Mouse (Mus musculus): ENCODE results near the gene Ppp1r35. TPM values are rescaled to one million over a fixed set of nuclear protein-coding genes. Genes with fewer than 3 reads are reported as not detected.

The Ppp1r35 gene
- polyA plus RNA-seq (2011; ENCODE audit: insufficient read depth, insufficient read length, low replicate concordance, missing spikeins), result 52.6 and 130 TPM in 2 replicates

DNA sequence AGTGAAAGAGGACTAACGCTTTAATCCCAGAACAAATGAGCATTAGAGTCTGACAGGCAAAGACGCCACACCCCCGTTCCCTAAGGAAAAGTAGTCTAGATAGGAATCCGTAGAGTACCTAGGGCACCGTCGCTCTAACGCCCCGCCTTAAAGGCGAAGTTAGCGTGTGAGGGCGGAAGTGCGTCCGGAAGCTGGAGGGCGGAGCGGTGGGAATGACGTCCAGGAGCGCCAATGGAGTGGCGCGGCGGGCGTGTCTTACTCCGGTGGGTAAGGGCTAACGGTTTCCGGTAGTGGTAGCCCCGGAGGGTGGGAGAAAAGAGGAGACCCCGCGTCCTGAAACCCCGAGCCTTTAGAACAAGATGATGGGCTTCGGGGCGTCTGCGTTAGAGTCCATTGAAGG, at the start of gene Ppp1r35:
TSS of gene Ppp1r35 (plus strand) at position 215 of the 400 bp plus-strand sequence.
- peak within 1 kb of the TSS; percentile 91 for H3K27ac ChIP-seq (ENCODE audit: control insufficient read depth, insufficient read depth, low read depth, low read length, poor library complexity)
- peak; percentile 56; the same call in 1 of the 2 replicates for TF ChIP-seq POLR2A (IDR thresholded peaks at IDR 0.05; ENCODE audit: borderline replicate concordance, control insufficient read depth, low read depth, low read length)
- TF ChIP-seq CTCF (IDR thresholded peaks at IDR 0.05; ENCODE audit: control insufficient read depth, insufficient read depth, low read length), result no peak
- under 1% methylated on average over 31 of the region's 31 CpGs for WGBS
- H3K4me1 ChIP-seq (ENCODE audit: control insufficient read depth, insufficient read depth, low read length), result peaks cover 3% of the 10 kb centered on the region; the same call in 1 of the 2 replicates
- peak within 1 kb of the TSS; percentile 79 for H3K4me3 ChIP-seq (replicated peaks; ENCODE audit: control insufficient read depth, low read depth, low read length)

GRCm38 (mm10) chr5:137733638-137734288, 44.9 kb upstream of the Ppp1r35 start:
- Histone ChIP-seq H3K4me1 (ENCODE audit: control insufficient read depth, insufficient read depth, low read length) (no peaks in the 10 kb centered on the region), H3K27ac (ENCODE audit: control insufficient read depth, insufficient read depth, low read depth, low read length, poor library complexity) (no peak overlapping the region), H3K4me3 (replicated peaks; ENCODE audit: control insufficient read depth, low read depth, low read length) (no peak overlapping the region)
- 87% methylated on average over 12 of the region's 12 CpGs for WGBS
- TF ChIP-seq POLR2A (IDR thresholded peaks at IDR 0.05; ENCODE audit: borderline replicate concordance, control insufficient read depth, low read depth, low read length) (no peak), CTCF (IDR thresholded peaks at IDR 0.05; ENCODE audit: control insufficient read depth, insufficient read depth, low read length) (no peak)

DNA sequence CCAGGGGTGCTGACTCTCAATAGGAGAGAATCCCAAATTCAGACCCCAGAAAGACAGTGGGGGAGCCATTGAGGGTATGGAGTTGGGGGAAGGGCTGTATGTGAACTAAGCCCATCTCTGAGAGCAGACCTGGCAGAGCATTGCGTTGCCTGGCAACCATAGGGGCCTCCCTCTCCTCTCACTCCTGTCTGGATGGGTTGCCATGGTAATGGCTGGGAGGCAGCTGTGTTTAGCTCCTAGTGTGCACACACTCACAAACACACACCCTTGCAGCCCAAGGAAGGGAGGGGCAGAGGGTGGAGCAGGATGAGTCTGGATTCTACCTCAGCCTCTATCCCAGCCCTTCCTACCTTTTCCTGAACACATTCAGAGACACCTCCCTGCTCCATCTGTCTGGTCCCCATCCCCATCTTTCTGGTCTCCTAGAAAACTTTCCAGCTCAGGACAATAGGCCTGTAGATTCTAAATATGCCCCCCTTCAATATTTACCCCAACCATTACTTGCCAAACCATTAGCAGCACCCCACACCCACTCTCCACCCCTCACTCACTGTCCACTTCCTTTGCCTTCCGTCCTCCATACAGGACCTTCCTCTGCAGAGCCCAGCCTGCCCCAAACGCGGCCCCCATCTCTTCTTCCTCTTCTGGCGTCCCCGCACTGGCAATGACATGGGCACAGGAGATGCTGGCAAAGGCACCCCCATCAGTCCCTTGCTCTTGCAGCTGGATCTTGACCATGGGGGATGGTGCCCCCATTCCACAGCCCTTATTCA, 44.2 kb upstream of the Ppp1r35 start:
- TF ChIP-seq CTCF (IDR thresholded peaks at IDR 0.05; ENCODE audit: control insufficient read depth, insufficient read depth, low read length) (no peak), POLR2A (IDR thresholded peaks at IDR 0.05; ENCODE audit: borderline replicate concordance, control insufficient read depth, low read depth, low read length) (no peak)
- 31% methylated on average over 6 of the region's 6 CpGs for WGBS
- H3K4me3 ChIP-seq (replicated peaks; ENCODE audit: control insufficient read depth, low read depth, low read length), result no peak overlapping the region
- no peak overlapping the region for H3K27ac ChIP-seq (ENCODE audit: control insufficient read depth, insufficient read depth, low read depth, low read length, poor library complexity)
- H3K4me1 ChIP-seq (ENCODE audit: control insufficient read depth, insufficient read depth, low read length), result no peaks in the 10 kb centered on the region

DNA sequence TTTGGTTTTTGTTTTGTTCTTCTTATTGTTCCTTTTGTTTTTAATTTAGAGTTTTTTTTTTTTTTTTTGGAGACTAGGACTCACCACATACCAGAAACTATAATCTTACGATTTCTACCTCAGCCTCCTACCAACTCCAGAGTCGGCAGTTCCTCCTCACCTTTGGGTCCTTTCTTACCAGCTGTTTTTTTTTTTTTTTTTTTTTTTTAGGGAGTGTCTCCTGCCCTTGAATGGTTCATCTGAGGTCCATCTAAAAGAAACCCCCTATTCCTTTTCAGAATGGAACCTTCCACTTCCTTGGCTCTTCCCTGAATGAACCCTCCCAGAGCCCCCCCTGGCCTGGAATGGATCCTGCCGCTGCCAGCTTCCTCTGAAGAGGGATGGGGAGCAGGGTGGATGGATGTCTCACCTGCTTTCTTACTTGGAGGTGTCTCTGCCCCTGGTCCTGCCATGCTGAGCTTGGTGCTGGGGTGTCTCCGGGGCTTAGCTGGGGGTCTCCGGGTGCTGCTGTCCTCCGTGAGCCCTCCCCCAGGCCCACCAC, 41.2 kb upstream of the Ppp1r35 start:
- 80% methylated on average over 6 of the region's 6 CpGs for WGBS
- no peak overlapping the region for H3K4me3 ChIP-seq (replicated peaks; ENCODE audit: control insufficient read depth, low read depth, low read length)
- TF ChIP-seq POLR2A (IDR thresholded peaks at IDR 0.05; ENCODE audit: borderline replicate concordance, control insufficient read depth, low read depth, low read length) (no peak), CTCF (IDR thresholded peaks at IDR 0.05; ENCODE audit: control insufficient read depth, insufficient read depth, low read length) (no peak)
- no peaks in the 10 kb centered on the region; the same call in 1 of the 2 replicates for H3K4me1 ChIP-seq (ENCODE audit: control insufficient read depth, insufficient read depth, low read length)
- H3K27ac ChIP-seq (ENCODE audit: control insufficient read depth, insufficient read depth, low read depth, low read length, poor library complexity), result no peak overlapping the region

DNA sequence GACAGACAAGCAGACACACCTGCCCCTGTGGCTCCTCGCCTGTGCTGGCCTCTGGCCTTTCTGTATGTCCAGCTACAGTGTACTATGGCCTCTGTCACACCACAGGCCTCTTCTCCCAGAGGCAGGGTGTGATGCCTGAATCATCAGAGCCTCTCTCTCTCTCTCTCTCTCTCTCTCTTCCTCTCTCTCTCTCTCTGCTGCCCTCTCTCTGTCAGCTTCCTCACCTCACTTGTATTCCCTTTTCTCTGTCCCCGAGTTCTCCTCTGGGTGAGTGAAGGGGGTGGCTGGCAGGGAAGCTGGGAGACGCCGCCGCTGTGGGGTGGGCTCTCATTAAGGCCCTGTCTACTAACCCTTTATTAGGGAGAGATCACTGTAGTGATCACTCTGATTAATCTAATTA, 40.1 kb upstream of the Ppp1r35 start:
- WGBS, result 50% methylated on average over 5 of the region's 5 CpGs
- TF ChIP-seq POLR2A (IDR thresholded peaks at IDR 0.05; ENCODE audit: borderline replicate concordance, control insufficient read depth, low read depth, low read length) (no peak), CTCF (IDR thresholded peaks at IDR 0.05; ENCODE audit: control insufficient read depth, insufficient read depth, low read length) (no peak)
- Histone ChIP-seq H3K4me1 (ENCODE audit: control insufficient read depth, insufficient read depth, low read length) (no peaks in the 10 kb centered on the region; the same call in 1 of the 2 replicates), H3K4me3 (replicated peaks; ENCODE audit: control insufficient read depth, low read depth, low read length) (no peak overlapping the region), H3K27ac (ENCODE audit: control insufficient read depth, insufficient read depth, low read depth, low read length, poor library complexity) (no peak overlapping the region)

GRCm38 (mm10) chr5:137739471-137739870, 39.2 kb upstream of the Ppp1r35 start:
- WGBS, result 73% methylated on average over 9 of the region's 9 CpGs
- H3K4me1 ChIP-seq (ENCODE audit: control insufficient read depth, insufficient read depth, low read length), result no peaks in the 10 kb centered on the region; the same call in 1 of the 2 replicates
- no peak for TF ChIP-seq CTCF (IDR thresholded peaks at IDR 0.05; ENCODE audit: control insufficient read depth, insufficient read depth, low read length)
- TF ChIP-seq POLR2A (IDR thresholded peaks at IDR 0.05; ENCODE audit: borderline replicate concordance, control insufficient read depth, low read depth, low read length), result no peak
- no peak overlapping the region for H3K4me3 ChIP-seq (replicated peaks; ENCODE audit: control insufficient read depth, low read depth, low read length)
- H3K27ac ChIP-seq (ENCODE audit: control insufficient read depth, insufficient read depth, low read depth, low read length, poor library complexity), result no peak overlapping the region

DNA sequence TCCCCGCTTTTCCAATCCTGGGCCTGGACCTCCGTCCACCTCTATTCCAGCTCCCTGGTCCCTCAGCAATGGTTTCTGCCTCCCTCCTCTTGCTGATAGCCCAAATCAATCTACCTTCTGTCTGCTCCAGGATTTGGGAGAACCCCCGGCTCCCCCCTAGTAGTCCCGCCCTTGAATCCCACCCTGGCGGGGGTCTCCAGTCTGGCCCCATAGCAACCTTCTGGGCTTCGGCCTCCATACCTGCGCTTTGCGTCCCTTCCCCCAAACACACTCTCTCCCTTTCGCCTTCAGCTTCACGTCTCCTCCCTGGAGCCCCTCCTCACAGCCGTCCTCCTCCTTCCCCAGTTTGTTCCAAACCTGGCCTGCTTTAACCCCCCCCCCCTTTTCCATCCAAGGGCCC, 38.1 kb upstream of the Ppp1r35 start:
- TF ChIP-seq POLR2A (IDR thresholded peaks at IDR 0.05; ENCODE audit: borderline replicate concordance, control insufficient read depth, low read depth, low read length), result no peak
- no peak for TF ChIP-seq CTCF (IDR thresholded peaks at IDR 0.05; ENCODE audit: control insufficient read depth, insufficient read depth, low read length)
- WGBS, result 73% methylated on average over 11 of the region's 11 CpGs
- H3K27ac ChIP-seq (ENCODE audit: control insufficient read depth, insufficient read depth, low read depth, low read length, poor library complexity), result no peak overlapping the region
- H3K4me3 ChIP-seq (replicated peaks; ENCODE audit: control insufficient read depth, low read depth, low read length), result peak overlapping the region; percentile 39
- H3K4me1 ChIP-seq (ENCODE audit: control insufficient read depth, insufficient read depth, low read length), result peaks cover 2% of the 10 kb centered on the region; the same call in 1 of the 2 replicates

Data from bone marrow, adult 2 months (tissue).